Mouse (Mus musculus) MEL (cell line): Measurements from ENCODE around the gene Ftcd. TPM values are rescaled to one million over a fixed set of nuclear protein-coding genes. Genes with fewer than 3 reads are reported as not detected.

Experiments
- DNase-seq: peaks from one replicate; pipeline ENCODE4 v3.0.0; 2011; ENCODE audit warnings: low read depth, low spot score
- H3K27ac ChIP-seq: 2 replicates; pipeline ENCODE4 v1.5.1; 2012; ENCODE audit warnings: low read depth, mild to moderate bottlenecking, control low read depth, low read length, moderate library complexity; ENCODE audit not compliant: control insufficient read depth
- H3K27me3 ChIP-seq, 2 experiments: fragments of 150-350 bp in 1 of 2; sonication (generic) in 1 of 2; 2 replicates each; pipeline ENCODE4 v1.6.1; 2012; ENCODE audit warnings: low read length in 2 of 2, mild to moderate bottlenecking in 2 of 2, improper control_type of control experiment in 1 of 2, moderate library complexity in 1 of 2; ENCODE audit not compliant: insufficient read depth in 2 of 2, control insufficient read depth in 1 of 2
- H3K36me3 ChIP-seq, 2 experiments: 2 replicates each; pipeline ENCODE4 v1.6.1; 2012 to 2014; ENCODE audit warnings: low read length in 2 of 2, improper control_type of control experiment in 1 of 2, inconsistent platforms in 1 of 2, mild to moderate bottlenecking in 1 of 2; ENCODE audit not compliant: insufficient read depth in 2 of 2, control insufficient read depth in 1 of 2
- H3K4me1 ChIP-seq, 2 experiments: fragments of 150-350 bp in 1 of 2; sonication (generic) in 1 of 2; 2 replicates each; pipeline ENCODE4 v1.6.1; 2012; ENCODE audit warnings: low read length in 2 of 2, improper control_type of control experiment in 1 of 2, mild to moderate bottlenecking in 1 of 2; ENCODE audit not compliant: insufficient read depth in 2 of 2, control insufficient read depth in 1 of 2
- H3K4me3 ChIP-seq, 2 experiments: fragments of 150-350 bp in 1 of 2; sonication (generic) in 1 of 2; 2 replicates each; pipeline ENCODE4 v1.5.1; 2012; ENCODE audit warnings: low read depth in 2 of 2, low read length in 2 of 2, mild to moderate bottlenecking in 2 of 2, moderate library complexity in 2 of 2, control low read depth in 1 of 2, improper control_type of control experiment in 1 of 2; ENCODE audit not compliant: control insufficient read depth in 1 of 2, insufficient read depth in 1 of 2
- H3K79me2 ChIP-seq: 2 replicates; pipeline ENCODE4 v1.6.1; 2012; ENCODE audit warnings: mild to moderate bottlenecking, low read length, moderate library complexity; ENCODE audit not compliant: control insufficient read depth, poor library complexity, insufficient read depth
- H3K9ac ChIP-seq: 2 replicates; pipeline ENCODE4 v1.6.1; 2012; ENCODE audit warnings: low read depth, mild to moderate bottlenecking, control low read depth, low read length, moderate library complexity; ENCODE audit not compliant: control insufficient read depth, poor library complexity, severe bottlenecking
- H3K9me3 ChIP-seq: fragments of 150-350 bp; sonication (generic); replicated peaks from 2 replicates; pipeline ENCODE4 v1.6.1; 2012; ENCODE audit warnings: mild to moderate bottlenecking, low read length, improper control_type of control experiment, moderate library complexity; ENCODE audit not compliant: insufficient read depth
- CHD2 ChIP-seq: IDR thresholded peaks from 2 replicates; pipeline ENCODE4 v1.6.1; 2011; ENCODE audit warnings: low read length, improper control_type of control experiment
- CTCF ChIP-seq, 3 experiments: IDR thresholded peaks in 2 of 3; conservative IDR thresholded peaks in 1 of 3; 2 replicates each; pipeline ENCODE4 v1.5.1; 2011 to 2012; ENCODE audit warnings: low read length in 3 of 3, low read depth in 2 of 3, mild to moderate bottlenecking in 2 of 3, improper control_type of control experiment in 1 of 3, inconsistent platforms in 1 of 3, mixed read lengths in 1 of 3, moderate library complexity in 1 of 3; ENCODE audit not compliant: control insufficient read depth in 1 of 3, insufficient read depth in 1 of 3, poor library complexity in 1 of 3, severe bottlenecking in 1 of 3
- E2F4 ChIP-seq: IDR thresholded peaks from 2 replicates; pipeline ENCODE4 v1.6.1; 2011; ENCODE audit warnings: low read depth, low read length, improper control_type of control experiment, borderline replicate concordance
- ELF1 ChIP-seq: IDR thresholded peaks from 2 replicates; pipeline ENCODE4 v1.6.1; 2014; ENCODE audit warnings: low read depth, mild to moderate bottlenecking, inconsistent platforms, low read length, improper control_type of control experiment, moderate library complexity
- EP300 ChIP-seq, 2 experiments: IDR thresholded peaks; 2 replicates each; pipeline ENCODE4 v1.6.1; 2011; ENCODE audit warnings: improper control_type of control experiment in 2 of 2, low read length in 2 of 2, low read depth in 1 of 2, mild to moderate bottlenecking in 1 of 2
- ETS1 ChIP-seq: IDR thresholded peaks from 2 replicates; pipeline ENCODE4 v1.6.1; 2012; ENCODE audit warnings: low read depth, mild to moderate bottlenecking, inconsistent platforms, low read length, improper control_type of control experiment, moderate library complexity
- GABPA ChIP-seq: IDR thresholded peaks from 2 replicates; pipeline ENCODE4 v1.6.1; 2012; ENCODE audit warnings: low read depth, mild to moderate bottlenecking, inconsistent platforms, low read length, improper control_type of control experiment, moderate library complexity
- GATA1 ChIP-seq: IDR thresholded peaks from 2 replicates; pipeline ENCODE4 v1.6.1; 2011; ENCODE audit warnings: low read depth, low read length, improper control_type of control experiment
- KAT2A ChIP-seq: conservative IDR thresholded peaks from 2 replicates; pipeline ENCODE4 v1.6.1; 2012; ENCODE audit warnings: low read depth, low read length, improper control_type of control experiment, inconsistent platforms
- MAX ChIP-seq: IDR thresholded peaks from 2 replicates; pipeline ENCODE4 v1.6.1; 2011; ENCODE audit warnings: low read length, improper control_type of control experiment
- MAZ ChIP-seq: IDR thresholded peaks from 2 replicates; pipeline ENCODE4 v1.6.1; 2012; ENCODE audit warnings: low read depth, mild to moderate bottlenecking, inconsistent platforms, low read length, improper control_type of control experiment
- MEF2A ChIP-seq: IDR thresholded peaks from 2 replicates; pipeline ENCODE4 v1.6.1; 2014; ENCODE audit warnings: low read depth, mild to moderate bottlenecking, inconsistent platforms, low read length, improper control_type of control experiment; ENCODE audit not compliant: poor library complexity, insufficient replicate concordance, severe bottlenecking; ENCODE audit errors: extremely low read depth
- NELFE ChIP-seq: IDR thresholded peaks from 2 replicates; pipeline ENCODE4 v1.6.1; 2011; ENCODE audit warnings: low read depth, low read length, improper control_type of control experiment
- NRF1 ChIP-seq: IDR thresholded peaks from 2 replicates; pipeline ENCODE4 v1.6.1; 2014; ENCODE audit warnings: low read depth, mild to moderate bottlenecking, inconsistent platforms, low read length, improper control_type of control experiment, moderate library complexity; ENCODE audit not compliant: poor library complexity, insufficient read depth, severe bottlenecking
- POLR2A ChIP-seq, 2 experiments: IDR thresholded peaks; 2 replicates each; pipeline ENCODE4 v1.6.1; 2011 to 2012; ENCODE audit warnings: low read length in 2 of 2, mild to moderate bottlenecking in 2 of 2, control low read depth in 1 of 2, improper control_type of control experiment in 1 of 2, low read depth in 1 of 2, moderate library complexity in 1 of 2; ENCODE audit not compliant: control insufficient read depth in 1 of 2, insufficient read depth in 1 of 2, poor library complexity in 1 of 2
- RAD21 ChIP-seq: IDR thresholded peaks from 2 replicates; pipeline ENCODE4 v1.6.1; 2011; ENCODE audit warnings: mild to moderate bottlenecking, low read depth, low read length, improper control_type of control experiment
- SIN3A ChIP-seq: IDR thresholded peaks from 2 replicates; pipeline ENCODE4 v1.6.1; 2012; ENCODE audit warnings: low read length, improper control_type of control experiment, inconsistent platforms
- SMC3 ChIP-seq: IDR thresholded peaks from 2 replicates; pipeline ENCODE4 v1.6.1; 2011; ENCODE audit warnings: low read depth, low read length, improper control_type of control experiment
- TAL1 ChIP-seq: IDR thresholded peaks from 2 replicates; pipeline ENCODE4 v1.6.1; 2012; ENCODE audit warnings: mild to moderate bottlenecking, inconsistent platforms, low read length, moderate library complexity, mixed read lengths
- TBP ChIP-seq: IDR thresholded peaks from 2 replicates; pipeline ENCODE4 v1.8.0; 2011; ENCODE audit warnings: low read depth, low read length, improper control_type of control experiment
- TCF12 ChIP-seq: IDR thresholded peaks from 2 replicates; pipeline ENCODE4 v1.6.1; 2014; ENCODE audit warnings: low read depth, mild to moderate bottlenecking, inconsistent platforms, low read length, improper control_type of control experiment, moderate library complexity
- USF1 ChIP-seq: IDR thresholded peaks from 2 replicates; pipeline ENCODE4 v1.6.1; 2014; ENCODE audit warnings: low read depth, mild to moderate bottlenecking, inconsistent platforms, low read length, improper control_type of control experiment, moderate library complexity
- ZKSCAN1 ChIP-seq: IDR thresholded peaks from 2 replicates; pipeline ENCODE4 v1.6.1; 2012; ENCODE audit warnings: low read depth, mild to moderate bottlenecking, inconsistent platforms, low read length, improper control_type of control experiment, moderate library complexity
- ZMIZ1 ChIP-seq: IDR thresholded peaks from 2 replicates; pipeline ENCODE4 v1.6.1; 2012; ENCODE audit warnings: low read depth, mild to moderate bottlenecking, inconsistent platforms, low read length, improper control_type of control experiment, moderate library complexity
- ZNF384 ChIP-seq: IDR thresholded peaks from 2 replicates; pipeline ENCODE4 v1.6.1; 2012; ENCODE audit warnings: low read depth, mild to moderate bottlenecking, inconsistent platforms, low read length, improper control_type of control experiment
- polyA plus RNA-seq, 2 experiments: library from polyadenylated mRNA; stranded (reverse) in 1 of 2; unstranded in 1 of 2; fragments of >175 nt in 1 of 2; fragments of >200 nt in 1 of 2; gene quantifications; 2 replicates each; pipeline versions ENCODE4 v1.2.1 to v1.2.4; 2012; ENCODE audit warnings: low replicate concordance in 2 of 2, low read depth in 1 of 2; ENCODE audit not compliant: insufficient read length in 2 of 2, insufficient read depth in 1 of 2, missing spikeins in 1 of 2
- total RNA-seq: library from RNA; depleted of rRNA; stranded (reverse); fragments of 300-350 nt; gene quantifications from 2 replicates; pipeline ENCODE4 v1.2.3, GENCODE M21; 2012; rRNA removed

Gene Ftcd
- total RNA-seq (not detected in 2 replicates), polyA plus RNA-seq (not detected)

DNA sequence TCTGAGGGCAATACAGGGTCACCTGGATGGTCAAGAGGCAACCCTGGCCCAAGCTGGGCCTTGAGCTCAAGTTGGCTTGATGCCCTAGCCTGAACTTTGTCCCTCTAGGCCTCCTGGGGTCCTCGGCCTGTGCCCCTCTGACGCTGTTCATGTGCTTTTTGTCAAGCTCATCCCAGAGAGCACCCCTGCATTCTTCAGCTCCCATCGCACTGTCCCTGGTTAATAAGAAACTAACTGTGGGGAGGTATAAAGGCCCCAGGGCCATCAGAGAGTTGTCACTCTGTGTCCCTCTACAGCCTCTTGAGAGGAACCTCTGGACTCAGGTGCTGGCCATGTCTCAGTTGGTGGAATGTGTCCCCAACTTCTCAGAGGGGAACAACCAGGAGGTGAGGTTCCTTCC lies at the start of gene Ftcd:
Gene Ftcd (plus strand): TSS at position 275 of the 400 bp plus-strand sequence.
- TF ChIP-seq SMC3 = no peak
- no peak for TF ChIP-seq E2F4
- no peak for TF ChIP-seq MAX
- TF ChIP-seq ZNF384 = no peak
- no peak for TF ChIP-seq NRF1
- TF ChIP-seq ETS1 = no peak
- TF ChIP-seq ZKSCAN1 = no peak
- TF ChIP-seq RAD21 = no peak
- TF ChIP-seq EP300 (IDR thresholded peaks at IDR 0.05; ENCODE audit: low read depth in 1 of 2, low read length in 2 of 2) = no peak
- TF ChIP-seq TAL1 = no peak
- TF ChIP-seq KAT2A = no peak
- no peak for TF ChIP-seq GATA1
- TF ChIP-seq ELF1 = no peak
- no peak for TF ChIP-seq MAZ
- no peak for TF ChIP-seq GABPA
- TF ChIP-seq POLR2A (IDR thresholded peaks at IDR 0.05; ENCODE audit: control insufficient read depth in 1 of 2, insufficient read depth in 1 of 2, low read depth in 1 of 2, low read length in 2 of 2, poor library complexity in 1 of 2) = no peak
- no peak for TF ChIP-seq SIN3A
- no peak for TF ChIP-seq CTCF (IDR thresholded peaks at IDR 0.05 in 2 of 3, conservative IDR thresholded peaks at IDR 0.05 in 1 of 3; ENCODE audit: control insufficient read depth in 1 of 3, insufficient read depth in 1 of 3, low read depth in 2 of 3, low read length in 3 of 3, poor library complexity in 1 of 3, severe bottlenecking in 1 of 3)
- no peak for TF ChIP-seq TBP
- Histone ChIP-seq H3K9ac (no peak within 1 kb of the TSS), H3K27ac (no peak within 1 kb of the TSS), H3K36me3 (no peaks in the 10 kb centered on the region), H3K4me1 (0 out of 4 replicates have a peak, but pooled peaks cover 0 to 3% of the 10 kb centered on the region in 2 experiments), H3K9me3 (no peaks in the 10 kb centered on the region), H3K79me2 (no peaks in the 10 kb centered on the region), H3K4me3 (no peak within 1 kb of the TSS), H3K27me3 (no peaks in the 10 kb centered on the region)
- DNase-seq = no peak

GRCm38 (mm10) chr10:76530922-76531321 lies 44.5 kb upstream of the Ftcd start:
- peaks cover 4 to 5% of the 10 kb centered on the region in 2 experiments for H3K4me1 ChIP-seq
- peak overlapping the region; percentile 61 to 95 for H3K4me3 ChIP-seq
- no peaks in the 10 kb centered on the region for H3K9me3 ChIP-seq
- no peak overlapping the region for H3K27ac ChIP-seq
- DNase-seq = no peak
- no peaks in the 10 kb centered on the region; a peak in 2 of 4 replicates for H3K36me3 ChIP-seq
- H3K9ac ChIP-seq = peak overlapping the region; percentile 49
- no peaks in the 10 kb centered on the region for H3K27me3 ChIP-seq
- TF ChIP-seq TAL1 (no peak), ZMIZ1 (no peak), MAZ (no peak), MEF2A (no peak), USF1 (no peak), CHD2 (no peak), NELFE (no peak), TCF12 (no peak)
- peaks cover 4% of the 10 kb centered on the region for H3K79me2 ChIP-seq
